In genomic region chr13:103772917-103773316, GRCm38 (mm10) we compare ENCODE assay signal across 8 mouse cellular contexts. TPM values are rescaled to one million over a fixed set of nuclear protein-coding genes. Genes with fewer than 3 reads are reported as not detected.
DNase-seq lines count a peak whose midpoint lies in the region; ATAC-seq and TF ChIP-seq lines count a peak whose summit lies in the region.

No protein-coding gene starts in this region.

- no peak for TF ChIP-seq POLR2A in lung, adult 2 months (IDR thresholded peaks at IDR 0.05; ENCODE audit: borderline replicate concordance, extremely low read depth, low read depth, low read length)
- no peak for TF ChIP-seq POLR2A in brain, embryonic 14.5 days (IDR thresholded peaks at IDR 0.05; ENCODE audit: borderline replicate concordance, extremely low read depth, insufficient read depth, insufficient read length, poor library complexity, severe bottlenecking)

- H3K27ac ChIP-seq in heart, embryonic 15.5 days: peak overlapping the region; percentile 99
- H3K27ac ChIP-seq in liver, embryonic 13.5 days: no peak overlapping the region

- H3K4me2 ChIP-seq in heart, embryonic 15.5 days: peak overlapping the region; percentile 68
- peak overlapping the region; percentile 84 for H3K4me2 ChIP-seq in liver, embryonic 13.5 days

- peak overlapping the region; percentile 93 for H3K4me3 ChIP-seq in lung, adult 2 months (replicated peaks; ENCODE audit: extremely low read depth, low read depth, low read length)
- H3K4me3 ChIP-seq in heart, embryonic 15.5 days: peak overlapping the region; percentile 81
- peak overlapping the region; percentile 81 for H3K4me3 ChIP-seq in liver, embryonic 13.5 days (replicated peaks)

- no peak for DNase-seq in lung, adult 2 months
- DNase-seq in lung, postnatal 4 days: no peak
- DNase-seq in brain, embryonic 14.5 days (ENCODE audit: low read depth): peak; percentile 62
- no peak for DNase-seq in liver, embryonic 13.5 days
- no peak for DNase-seq in gastrocnemius, adult 18-20 months (ENCODE audit: low spot score)
- no peak for DNase-seq in urinary bladder, postnatal 25 days (ENCODE audit: low spot score)

- TF ChIP-seq CTCF in lung, adult 2 months (IDR thresholded peaks at IDR 0.05; ENCODE audit: insufficient read depth, low read length): no peak
- TF ChIP-seq CTCF in brain, embryonic 14.5 days (IDR thresholded peaks at IDR 0.05; ENCODE audit: borderline replicate concordance, extremely low read depth, insufficient read depth, insufficient read length): peak; percentile 13; the same call in 1 of the 2 replicates

- 25% methylated on average over 5 of the region's 5 CpGs for WGBS in lung, adult 2 months
- 26% methylated on average over 5 of the region's 5 CpGs for WGBS in heart, embryonic 15.5 days
- WGBS in liver, embryonic 13.5 days (ENCODE audit: insufficient replicate concordance): 35% methylated on average over 5 of the region's 5 CpGs

- 0 out of 2 replicates have a peak overlapping the region, but pooled peaks have one; percentile 82 for H3K9ac ChIP-seq in heart, embryonic 15.5 days
- peak overlapping the region; percentile 86 for H3K9ac ChIP-seq in liver, embryonic 13.5 days

- H3K36me3 ChIP-seq in heart, embryonic 15.5 days: no peaks in the 10 kb centered on the region
- peaks cover 6% of the 10 kb centered on the region; the same call in 1 of the 2 replicates for H3K36me3 ChIP-seq in liver, embryonic 13.5 days

- H3K27me3 ChIP-seq in heart, embryonic 15.5 days: no peaks in the 10 kb centered on the region
- no peaks in the 10 kb centered on the region for H3K27me3 ChIP-seq in liver, embryonic 13.5 days

- H3K9me3 ChIP-seq in heart, embryonic 15.5 days (replicated peaks): no peaks in the 10 kb centered on the region
- H3K9me3 ChIP-seq in liver, embryonic 13.5 days (replicated peaks): no peaks in the 10 kb centered on the region

- peaks cover 7% of the 10 kb centered on the region for H3K4me1 ChIP-seq in lung, adult 2 months (ENCODE audit: control insufficient read depth, insufficient read depth, low read length)
- peaks cover 26% of the 10 kb centered on the region for H3K4me1 ChIP-seq in heart, embryonic 15.5 days (replicated peaks)
- H3K4me1 ChIP-seq in liver, embryonic 13.5 days (replicated peaks): peaks cover 38% of the 10 kb centered on the region

- no peak for ATAC-seq in heart, embryonic 15.5 days (replicated peaks; ENCODE audit: insufficient number of reproducible peaks, insufficient read depth, low FRiP score, low read depth)
- ATAC-seq in liver, embryonic 13.5 days (ENCODE audit: low read depth): no peak
- no peak for ATAC-seq in megakaryocyte progenitor cell, adult 5-6 weeks (replicated peaks; ENCODE audit: poor library complexity)

RNA-seq across cellular contexts. Expression of gene Srek1, which starts 1.5 kb away (rescaled TPM):
- polyA plus RNA-seq in lung, adult 2 months (2012; rRNA removed): 48.6 and 60.7 TPM in 2 replicates
- polyA plus RNA-seq in brain, embryonic 14.5 days (2012; rRNA removed): 53.6 and 71.9 TPM in 2 replicates
- 49.6 and 53.2 TPM in 2 replicates for polyA plus RNA-seq in heart, embryonic 15.5 days (2015; fragmentation: Nextera tagmentation; extraction: Ambion mirVana)
- polyA plus RNA-seq in liver, embryonic 13.5 days (2015; fragmentation: Nextera tagmentation; extraction: Ambion mirVana): 29.2 and 37.8 TPM in 2 replicates
- total RNA-seq in gastrocnemius, adult 18-20 months (2021): 10 to 100 TPM; 18.1 to 18.3 TPM
- 50.1 and 61.6 TPM in 2 replicates for total RNA-seq in megakaryocyte progenitor cell, adult 5-6 weeks (2015)
- total RNA-seq in megakaryocyte progenitor cell, adult 5-6 weeks (2017): 83.3 and 121 TPM in 2 replicates
